ENCODE assay signal across 8 mouse cellular contexts in the genomic region with DNA sequence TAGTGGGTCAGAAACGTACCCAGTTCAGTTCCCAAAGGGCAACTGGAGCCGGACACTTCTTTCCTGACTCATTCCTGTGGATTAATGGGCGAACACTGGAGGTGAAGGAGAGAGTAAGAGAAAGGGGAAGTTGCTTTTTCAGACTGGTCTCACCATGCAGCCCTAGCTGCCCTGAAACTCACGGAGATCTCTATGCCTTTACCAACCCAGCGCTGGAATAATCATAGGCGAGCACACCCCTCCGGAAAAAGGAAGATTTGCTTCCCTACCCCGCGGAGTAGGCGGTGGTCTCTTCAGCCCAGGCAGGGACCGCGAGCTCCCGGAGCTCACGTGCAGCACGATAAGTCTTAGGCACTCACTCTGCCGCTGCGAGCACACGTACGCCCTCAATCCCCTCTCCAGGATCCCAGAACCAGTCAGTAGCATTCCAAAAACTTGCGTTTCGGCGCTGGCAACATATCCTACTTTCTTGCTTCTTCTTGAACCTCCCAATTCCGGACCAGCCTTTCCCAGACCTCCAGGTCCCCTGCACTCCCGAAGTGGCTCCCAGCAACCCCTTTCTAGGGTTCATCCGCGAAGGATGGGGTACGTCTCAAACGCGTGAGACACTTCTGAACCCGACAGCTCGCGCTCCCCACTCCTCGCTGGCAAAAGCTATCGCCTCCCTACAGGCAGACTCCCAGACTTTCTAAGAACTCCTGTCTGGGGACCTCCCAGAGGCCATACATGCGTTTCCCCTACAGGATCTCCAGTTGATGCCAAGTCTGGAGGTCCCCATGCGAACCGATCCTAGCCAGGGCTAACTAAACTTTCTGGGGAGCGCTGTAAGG. TPM values are rescaled to one million over a fixed set of nuclear protein-coding genes. Genes with fewer than 3 reads are reported as not detected.
DNase-seq lines count a peak whose midpoint lies in the region; ATAC-seq and TF ChIP-seq lines count a peak whose summit lies in the region.

No protein-coding gene starts in this region.

- TF ChIP-seq CTCF in bone marrow, adult 2 months (IDR thresholded peaks at IDR 0.05; ENCODE audit: control insufficient read depth, insufficient read depth, low read length): no peak

- WGBS in kidney, embryonic 15.5 days: under 1% methylated on average over 38 of the region's 38 CpGs
- WGBS in bone marrow, adult 2 months: under 1% methylated on average over 38 of the region's 38 CpGs
- WGBS in heart, embryonic 13.5 days: under 1% methylated on average over 38 of the region's 38 CpGs
- WGBS in limb, embryonic 12.5 days: under 1% methylated on average over 38 of the region's 38 CpGs
- WGBS in midbrain, embryonic 15.5 days: under 1% methylated on average over 38 of the region's 38 CpGs

- peak overlapping the region; percentile 66 for H3K4me3 ChIP-seq in kidney, embryonic 15.5 days (replicated peaks)
- H3K4me3 ChIP-seq in bone marrow, adult 2 months (replicated peaks; ENCODE audit: control insufficient read depth, low read depth, low read length): peak overlapping the region; percentile 30
- peak overlapping the region; percentile 80 for H3K4me3 ChIP-seq in heart, embryonic 13.5 days
- peak overlapping the region; percentile 72 for H3K4me3 ChIP-seq in limb, embryonic 12.5 days (replicated peaks)
- peak overlapping the region; percentile 56 for H3K4me3 ChIP-seq in midbrain, embryonic 15.5 days

- H3K4me2 ChIP-seq in kidney, embryonic 15.5 days: peak overlapping the region; percentile 97
- peak overlapping the region; percentile 98 for H3K4me2 ChIP-seq in heart, embryonic 13.5 days
- H3K4me2 ChIP-seq in limb, embryonic 12.5 days: peak overlapping the region; percentile 88
- peak overlapping the region; percentile 98 for H3K4me2 ChIP-seq in midbrain, embryonic 15.5 days

- no peak for DNase-seq in kidney, adult 8-10 months
- DNase-seq in layer of hippocampus, postnatal 25 days (ENCODE audit: extremely low spot score in 1 of 2, low spot score in 1 of 2): no peak
- no peak for DNase-seq in right cerebral cortex, postnatal 25 days

- no peaks in the 10 kb centered on the region for H3K36me3 ChIP-seq in kidney, embryonic 15.5 days
- H3K36me3 ChIP-seq in heart, embryonic 13.5 days: no peaks in the 10 kb centered on the region
- no peaks in the 10 kb centered on the region for H3K36me3 ChIP-seq in limb, embryonic 12.5 days
- H3K36me3 ChIP-seq in midbrain, embryonic 15.5 days (replicated peaks): no peaks in the 10 kb centered on the region

- peaks cover 3% of the 10 kb centered on the region; the same call in 1 of the 2 replicates for H3K27me3 ChIP-seq in kidney, embryonic 15.5 days
- H3K27me3 ChIP-seq in heart, embryonic 13.5 days (replicated peaks): no peaks in the 10 kb centered on the region
- H3K27me3 ChIP-seq in limb, embryonic 12.5 days: no peaks in the 10 kb centered on the region
- peaks cover 4% of the 10 kb centered on the region for H3K27me3 ChIP-seq in midbrain, embryonic 15.5 days (replicated peaks)

- peaks cover 9% of the 10 kb centered on the region for H3K4me1 ChIP-seq in kidney, embryonic 15.5 days
- no peaks in the 10 kb centered on the region; the same call in 1 of the 2 replicates for H3K4me1 ChIP-seq in bone marrow, adult 2 months (ENCODE audit: control insufficient read depth, insufficient read depth, low read length)
- H3K4me1 ChIP-seq in heart, embryonic 13.5 days: peaks cover 12% of the 10 kb centered on the region
- peaks cover 9% of the 10 kb centered on the region for H3K4me1 ChIP-seq in limb, embryonic 12.5 days (replicated peaks)
- H3K4me1 ChIP-seq in midbrain, embryonic 15.5 days: peaks cover 22% of the 10 kb centered on the region

- TF ChIP-seq POLR2A in bone marrow, adult 2 months (IDR thresholded peaks at IDR 0.05; ENCODE audit: borderline replicate concordance, control insufficient read depth, low read depth, low read length): no peak

- ATAC-seq in kidney, embryonic 15.5 days (replicated peaks; ENCODE audit: low FRiP score): peak; percentile 50
- no peak for ATAC-seq in heart, embryonic 13.5 days (ENCODE audit: extremely low read depth, insufficient number of reproducible peaks, low FRiP score, low TSS enrichment)
- ATAC-seq in limb, embryonic 12.5 days (ENCODE audit: insufficient number of reproducible peaks, insufficient read depth, low FRiP score, low TSS enrichment, low read depth): peak; percentile 54; the same call in 1 of the 2 replicates
- peak; percentile 45 for ATAC-seq in midbrain, embryonic 15.5 days (replicated peaks)

- peak overlapping the region; percentile 57 for H3K27ac ChIP-seq in kidney, embryonic 15.5 days
- H3K27ac ChIP-seq in bone marrow, adult 2 months (ENCODE audit: control insufficient read depth, insufficient read depth, low read depth, low read length, poor library complexity): no peak overlapping the region
- H3K27ac ChIP-seq in heart, embryonic 13.5 days (replicated peaks): peak overlapping the region; percentile 71
- peak overlapping the region; percentile 83 for H3K27ac ChIP-seq in limb, embryonic 12.5 days
- H3K27ac ChIP-seq in midbrain, embryonic 15.5 days: no peak overlapping the region

- peak overlapping the region; percentile 51 for H3K9ac ChIP-seq in kidney, embryonic 15.5 days
- H3K9ac ChIP-seq in heart, embryonic 13.5 days: peak overlapping the region; percentile 88
- peak overlapping the region; percentile 83 for H3K9ac ChIP-seq in limb, embryonic 12.5 days (replicated peaks)
- H3K9ac ChIP-seq in midbrain, embryonic 15.5 days: peak overlapping the region; percentile 49

- H3K9me3 ChIP-seq in kidney, embryonic 15.5 days (replicated peaks): no peaks in the 10 kb centered on the region
- H3K9me3 ChIP-seq in heart, embryonic 13.5 days: no peaks in the 10 kb centered on the region
- H3K9me3 ChIP-seq in limb, embryonic 12.5 days: no peaks in the 10 kb centered on the region
- H3K9me3 ChIP-seq in midbrain, embryonic 15.5 days: no peaks in the 10 kb centered on the region

RNA-seq across cellular contexts. Expression of a gene that starts 22.6 kb away (rescaled TPM):
- polyA plus RNA-seq in kidney, embryonic 15.5 days (2015; fragmentation: Nextera tagmentation; extraction: Ambion mirVana): 28.5 and 32.9 TPM in 2 replicates
- polyA plus RNA-seq in bone marrow, adult 2 months (2011; ENCODE audit: insufficient read depth, insufficient read length, low replicate concordance, missing spikeins): 1.3 and 2.2 TPM in 2 replicates
- 21.8 and 24.0 TPM in 2 replicates for polyA plus RNA-seq in heart, embryonic 13.5 days (2015; fragmentation: Nextera tagmentation; extraction: Ambion mirVana)
- 28.7 and 39.6 TPM in 2 replicates for polyA plus RNA-seq in limb, embryonic 12.5 days (2016; fragmentation: Nextera tagmentation; extraction: Ambion mirVana)
- polyA plus RNA-seq in midbrain, embryonic 15.5 days (2015; fragmentation: Nextera tagmentation; extraction: Ambion mirVana): 41.8 and 43.0 TPM in 2 replicates
- total RNA-seq in layer of hippocampus, postnatal 25 days (2021): 10 to 100 TPM; 20.5 to 27.6 TPM

RNA-seq across cellular contexts. Expression of a gene that starts 34.2 kb away (rescaled TPM):
- 15.0 and 15.8 TPM in 2 replicates for polyA plus RNA-seq in kidney, embryonic 15.5 days (2015; fragmentation: Nextera tagmentation; extraction: Ambion mirVana)
- polyA plus RNA-seq in bone marrow, adult 2 months (2011; ENCODE audit: insufficient read depth, insufficient read length, low replicate concordance, missing spikeins): 5.6 and 7.3 TPM in 2 replicates
- 11.5 and 11.7 TPM in 2 replicates for polyA plus RNA-seq in heart, embryonic 13.5 days (2015; fragmentation: Nextera tagmentation; extraction: Ambion mirVana)
- 10.9 and 11.5 TPM in 2 replicates for polyA plus RNA-seq in limb, embryonic 12.5 days (2016; fragmentation: Nextera tagmentation; extraction: Ambion mirVana)
- polyA plus RNA-seq in midbrain, embryonic 15.5 days (2015; fragmentation: Nextera tagmentation; extraction: Ambion mirVana): 13.9 and 14.3 TPM in 2 replicates
- total RNA-seq in layer of hippocampus, postnatal 25 days (2021): 10 to 100 TPM; 42.3 to 45.3 TPM

Comparison
In these comparisons a context has a peak if more than half of its experiments do, and no peak if none do; other contexts are left out.
1. H3K27ac ChIP-seq: peak in kidney, embryonic 15.5 days (single experiment), heart, embryonic 13.5 days (single experiment) and limb, embryonic 12.5 days (single experiment); none in bone marrow, adult 2 months (single experiment) and midbrain, embryonic 15.5 days (single experiment).
2. H3K4me3 ChIP-seq: peak in every context shown above with its lines; median percentile 80 in heart, embryonic 13.5 days; 72 in limb, embryonic 12.5 days; 66 in kidney, embryonic 15.5 days; 56 in midbrain, embryonic 15.5 days; 30 in bone marrow, adult 2 months.
3. Peak in every context shown above with its lines, with median percentiles within 50 percentile points of each other: H3K4me2 ChIP-seq and H3K9ac ChIP-seq.